Mouse (Mus musculus): ENCODE results near the gene Mybphl.

- no peak for TF ChIP-seq CTCF (IDR thresholded peaks at IDR 0.05; ENCODE audit: borderline replicate concordance, insufficient read depth, low read depth, low read length)
- no peak for TF ChIP-seq POLR2A (IDR thresholded peaks at IDR 0.05; ENCODE audit: borderline replicate concordance, insufficient read depth, low read length)
These were observed 7.6 kb downstream of the Mybphl start for GRCm38 (mm10) chr3:108372274-108372673.

All from cerebellum, adult 2 months (tissue).